Mouse (Mus musculus) effector memory CD4-positive, alpha-beta T cell, adult 7 months (primary cell): Measurements from ENCODE around the gene Bhlha15. TPM values are rescaled to one million over a fixed set of nuclear protein-coding genes. Genes with fewer than 3 reads are reported as not detected.

Experiments
- polyA plus RNA-seq: library from polyadenylated mRNA; unstranded; fragments of 100-300 nt; shearing (Covaris generic); gene quantifications from one replicate; pipeline ENCODE4 v1.2.1, GENCODE M21; 2017

The Bhlha15 gene
- polyA plus RNA-seq = not detected

GRCm38 (mm10) chr5:144189950-144190583 is at the start of gene Bhlha15:
Gene Bhlha15 (plus strand): TSS chr5:144190286.

GRCm38 (mm10) chr5:144223503-144223862 is 33.4 kb downstream of the Bhlha15 start, which contains the start of gene Tecpr1:
Gene Tecpr1 (minus strand): TSS chr5:144223615.

Other genes with a start within 250 kb of the Bhlha15 start
- gene Ccz1, start 175.4 kb upstream of the Bhlha15 start, polyA plus RNA-seq = 62.9 TPM
- not detected for gene Ocm, start 163.6 kb upstream of the Bhlha15 start, polyA plus RNA-seq
- gene Lmtk2, start 89.8 kb upstream of the Bhlha15 start, polyA plus RNA-seq = 13.6 TPM
- 166 TPM for gene Tecpr1, start 33.3 kb downstream of the Bhlha15 start, polyA plus RNA-seq
- 4.2 TPM for gene Bri3, start 54.2 kb downstream of the Bhlha15 start, polyA plus RNA-seq
- gene Baiap2l1, start 167.8 kb downstream of the Bhlha15 start, polyA plus RNA-seq = 0.50 TPM